Mouse (Mus musculus): ENCODE results near the gene Lifr. TPM values are rescaled to one million over a fixed set of nuclear protein-coding genes. Genes with fewer than 3 reads are reported as not detected.

Lifr gene
- total RNA-seq, 2 experiments from 2014 or later: 44.0 to 45.5 TPM

- no peak for DNase-seq (ENCODE audit: low spot score in 2 of 2)
These were observed 9.3 kb upstream of the Lifr start for GRCm38 (mm10) chr15:7080916-7081626.

- DNase-seq (ENCODE audit: low spot score in 2 of 2): no peak
These were observed 8.6 kb upstream of the Lifr start for GRCm38 (mm10) chr15:7081795-7082194.

GRCm38 (mm10) chr15:7082901-7083300, 7.5 kb upstream of the Lifr start:
- DNase-seq (ENCODE audit: low spot score in 2 of 2): no peak

- peak; percentile 34 to 50 for DNase-seq (ENCODE audit: low spot score in 2 of 2)
These were observed 5.5 kb upstream of the Lifr start for GRCm38 (mm10) chr15:7084780-7085497.

GRCm38 (mm10) chr15:7088691-7089090, 1.7 kb upstream of the Lifr start:
- no peak for DNase-seq (ENCODE audit: low spot score in 2 of 2)

GRCm38 (mm10) chr15:7092321-7092720, 1.9 kb downstream of the Lifr start:
- no peak for DNase-seq (ENCODE audit: low spot score in 2 of 2)

GRCm38 (mm10) chr15:7099406-7099805, 9.0 kb downstream of the Lifr start:
- no peak for DNase-seq (ENCODE audit: low spot score in 2 of 2)

GRCm38 (mm10) chr15:7100226-7100625, 9.8 kb downstream of the Lifr start:
- DNase-seq (ENCODE audit: low spot score in 2 of 2): no peak

GRCm38 (mm10) chr15:7103051-7103450, 12.6 kb downstream of the Lifr start:
- DNase-seq (ENCODE audit: low spot score in 2 of 2): no peak

- DNase-seq (ENCODE audit: low spot score in 2 of 2): no peak
These were observed 14.8 kb downstream of the Lifr start for GRCm38 (mm10) chr15:7105224-7105623.

- DNase-seq (ENCODE audit: low spot score in 2 of 2): no peak
These were observed 17.7 kb downstream of the Lifr start for GRCm38 (mm10) chr15:7108160-7108559.

- no peak for DNase-seq (ENCODE audit: low spot score in 2 of 2)
These were observed 22.0 kb downstream of the Lifr start for GRCm38 (mm10) chr15:7112227-7112907.

- DNase-seq (ENCODE audit: low spot score in 2 of 2): no peak
These were observed 23.5 kb downstream of the Lifr start for GRCm38 (mm10) chr15:7113906-7114305.

GRCm38 (mm10) chr15:7115326-7116003, 25.1 kb downstream of the Lifr start:
- no peak for DNase-seq (ENCODE audit: low spot score in 2 of 2)

- DNase-seq (ENCODE audit: low spot score in 2 of 2): no peak
These were observed 25.8 kb downstream of the Lifr start for GRCm38 (mm10) chr15:7116216-7116615.

GRCm38 (mm10) chr15:7116699-7117098, 26.3 kb downstream of the Lifr start:
- DNase-seq (ENCODE audit: low spot score in 2 of 2): no peak

- DNase-seq (ENCODE audit: low spot score in 2 of 2): no peak
These were observed 27.5 kb downstream of the Lifr start for GRCm38 (mm10) chr15:7117944-7118343.

GRCm38 (mm10) chr15:7118849-7119248, 28.4 kb downstream of the Lifr start:
- DNase-seq (ENCODE audit: low spot score in 2 of 2): peak; percentile 64 to 68

GRCm38 (mm10) chr15:7119930-7120512, 29.6 kb downstream of the Lifr start:
- DNase-seq (ENCODE audit: low spot score in 2 of 2): no peak

GRCm38 (mm10) chr15:7123781-7124450, 33.5 kb downstream of the Lifr start:
- DNase-seq (ENCODE audit: low spot score in 2 of 2): no peak

- DNase-seq (ENCODE audit: low spot score in 2 of 2): no peak
These were observed 35.8 kb downstream of the Lifr start for GRCm38 (mm10) chr15:7126171-7126570.
